Mouse (Mus musculus) stomach, postnatal 0 days (tissue): Measurements from ENCODE around the gene Pkmyt1.

Source experiments
- CTCF ChIP-seq: IDR thresholded peaks from 2 replicates; pipeline ENCODE4 v1.5.1; 2016; ENCODE audit warnings: antibody characterized with exemption, low read depth, mild to moderate bottlenecking, moderate library complexity
- EP300 ChIP-seq: optimal IDR thresholded peaks from 2 replicates; pipeline ENCODE3; 2016; ENCODE audit warnings: antibody characterized with exemption

DNA sequence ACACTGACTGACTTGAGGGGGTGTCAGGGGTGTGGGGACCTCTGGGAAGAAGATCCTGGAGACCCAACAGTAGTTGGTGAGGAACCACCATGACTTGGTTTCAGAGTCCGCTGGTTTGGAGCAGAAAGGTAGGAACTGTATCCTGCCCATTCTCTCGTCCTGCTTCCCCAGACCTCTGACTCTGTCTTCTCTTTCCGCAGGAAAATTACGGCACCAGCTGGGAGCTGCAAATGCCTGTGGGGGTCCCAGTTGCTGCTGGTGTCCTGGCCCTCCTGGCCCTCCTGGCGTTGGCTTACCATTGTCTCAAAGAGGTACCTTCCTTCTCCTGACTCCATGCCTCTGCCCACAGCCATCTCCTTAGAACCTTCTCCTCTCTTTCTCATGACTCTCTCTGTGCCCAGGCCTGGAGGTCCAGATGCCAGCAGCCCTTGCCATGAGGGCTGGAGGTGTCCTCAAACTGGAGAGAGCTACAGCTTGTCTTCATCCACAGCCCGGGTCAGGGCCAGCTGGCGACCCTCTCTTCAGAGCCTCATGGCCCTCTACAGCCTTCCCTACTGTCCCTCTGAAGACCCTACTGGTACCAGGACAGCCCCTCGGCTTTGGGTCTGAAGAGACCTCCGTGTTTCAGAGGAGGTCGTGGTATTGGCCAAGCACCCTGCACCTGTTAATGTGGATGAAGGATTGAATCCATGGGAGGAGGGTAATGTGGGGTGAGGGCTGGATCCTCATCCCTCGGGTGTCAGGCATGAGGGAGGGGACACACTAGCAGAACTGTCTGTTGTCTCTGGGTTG, 23.5 kb downstream of the Pkmyt1 start:
- TF ChIP-seq CTCF (no peak), EP300 (no peak)
